Mouse (Mus musculus) subcutaneous adipose tissue, adult 2 months (tissue): ENCODE data around the gene Ercc6l. TPM values are rescaled to one million over a fixed set of nuclear protein-coding genes. Genes with fewer than 3 reads are reported as not detected.

Experiments
- polyA plus RNA-seq: library from polyadenylated mRNA; depleted of rRNA; stranded (reverse); fragments of >200 nt; gene quantifications from 2 replicates; pipeline ENCODE4 v1.2.3, GENCODE M21; 2012; ENCODE audit warnings: low replicate concordance; rRNA removed

The Ercc6l gene
- polyA plus RNA-seq, result 0.17 and 1.2 TPM in 2 replicates

GRCm38 (mm10) chrX:102156618-102157422, at the start of gene Ercc6l:
Gene Ercc6l, minus strand, starts transcription at chrX:102157091.

DNA sequence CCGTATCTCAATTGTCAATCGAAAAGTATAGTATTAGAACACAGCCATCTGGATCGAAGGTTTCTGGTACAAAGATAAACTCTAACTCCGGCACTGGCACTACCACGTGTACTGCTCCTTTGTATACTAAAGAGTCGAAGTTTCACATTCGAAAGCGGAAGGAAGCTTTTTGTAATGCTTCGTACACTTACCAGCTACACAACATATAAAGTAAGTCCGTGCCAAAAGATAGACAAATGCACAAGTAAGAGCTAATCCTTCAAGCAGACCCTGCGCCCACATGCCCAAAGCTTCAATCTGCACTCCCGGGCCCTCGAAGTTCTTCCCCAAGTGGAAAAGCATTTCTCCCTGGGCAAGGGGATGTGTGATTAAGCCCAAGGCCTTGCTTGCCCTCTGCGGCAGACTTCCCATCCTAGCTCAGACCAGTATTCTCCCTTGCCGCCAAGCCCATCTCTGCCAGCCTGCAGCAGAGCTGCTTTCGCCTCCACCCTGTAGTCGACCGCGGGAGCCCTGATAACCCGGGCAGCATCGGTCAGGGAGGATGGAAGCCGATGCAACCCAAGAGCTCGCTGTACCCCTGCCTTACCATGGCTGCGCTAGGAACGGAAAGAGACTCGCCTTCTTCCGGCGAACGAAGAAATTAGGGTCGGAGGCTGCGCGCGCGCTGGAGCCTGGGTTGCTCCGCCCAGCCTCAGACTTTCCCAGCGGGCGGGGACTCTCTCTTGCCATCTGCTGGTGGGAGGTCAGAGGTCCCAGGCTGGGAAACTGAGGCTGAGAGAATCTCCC, 32.0 kb upstream of the Ercc6l start, which contains the start of gene Rps4x:
Rps4x (minus strand) TSS at position 683 of the 786 bp plus-strand sequence.

DNA sequence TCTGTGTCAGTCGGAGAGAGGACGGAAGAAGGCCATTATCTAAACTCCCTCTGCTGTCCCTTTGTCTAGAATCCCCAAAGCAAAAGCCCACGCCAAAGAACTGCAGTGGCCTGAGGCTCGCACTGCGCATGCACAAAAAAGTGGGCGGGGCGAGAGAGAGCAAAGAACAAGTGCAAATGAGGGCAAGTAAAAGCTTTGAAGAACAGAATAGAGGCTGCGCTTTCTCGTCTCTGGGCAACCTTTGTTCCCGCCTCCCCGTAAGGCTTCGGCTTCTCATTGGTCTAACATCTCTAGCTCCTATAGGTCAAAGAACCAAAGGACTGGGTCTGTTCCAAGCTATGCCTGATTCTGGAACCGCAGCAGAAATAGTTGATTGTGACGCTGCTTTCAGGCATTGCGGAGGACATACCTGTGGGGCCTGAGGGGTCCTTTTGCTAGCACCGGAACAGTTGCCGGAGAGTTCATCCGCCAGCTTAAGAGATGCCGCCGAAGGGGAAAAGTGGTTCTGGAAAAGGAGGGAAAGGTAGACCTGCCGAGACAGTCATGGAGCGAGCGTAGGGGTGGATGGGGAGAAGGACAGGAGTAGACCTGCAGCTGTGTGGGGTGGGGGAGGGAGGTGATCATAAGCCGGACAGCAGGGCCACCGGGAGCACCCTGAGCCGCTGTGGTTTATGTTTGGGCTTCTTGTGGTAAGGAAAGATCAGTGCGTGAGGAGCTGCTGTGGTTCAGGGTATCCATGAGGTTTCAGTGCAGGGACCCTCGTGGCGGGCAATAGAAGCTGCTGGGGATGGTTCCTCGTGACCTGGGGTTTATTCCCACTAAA, 37.6 kb downstream of the Ercc6l start, which contains the start of gene Pin4:
Pin4 (plus strand) TSS at position 406 of the 823 bp plus-strand sequence.

Other genes starting within 250 kb of the Ercc6l start
- 6.6 and 8.2 TPM in 2 replicates for gene Rtl5, start 85.8 kb downstream of the Ercc6l start, polyA plus RNA-seq
- gene Pin4, start 37.6 kb downstream of the Ercc6l start, polyA plus RNA-seq, result 1.2 and 1.6 TPM in 2 replicates
- gene Rps4x, start 32.3 kb upstream of the Ercc6l start, polyA plus RNA-seq, result 400 and 937 TPM in 2 replicates
- gene Cited1, start 95.1 kb upstream of the Ercc6l start, polyA plus RNA-seq, result 0.46 and 5.3 TPM in 2 replicates